Mouse (Mus musculus) heart, postnatal 25 days (tissue): Measurements from ENCODE around the gene Mfsd6. TPM values are rescaled to one million over a fixed set of nuclear protein-coding genes. Genes with fewer than 3 reads are reported as not detected.

ENCODE experiments used
- DNase-seq: peaks from one replicate; pipeline ENCODE4 v3.0.0; 2022; ENCODE audit warnings: low spot score
- intact Hi-C: fragments of 180-260 bp; cut with DNase I; formaldehyde crosslinking; loops from one replicate; pipeline ENCODE4 v1.15.1; 2025
- total RNA-seq, 2 experiments: library from RNA; stranded (reverse); gene quantifications; 2 replicates each; pipeline ENCODE4 v1.2.3; 2021

The Mfsd6 gene
- total RNA-seq, 2 experiments from 2014 or later, result 15.1 to 19.1 TPM

DNA sequence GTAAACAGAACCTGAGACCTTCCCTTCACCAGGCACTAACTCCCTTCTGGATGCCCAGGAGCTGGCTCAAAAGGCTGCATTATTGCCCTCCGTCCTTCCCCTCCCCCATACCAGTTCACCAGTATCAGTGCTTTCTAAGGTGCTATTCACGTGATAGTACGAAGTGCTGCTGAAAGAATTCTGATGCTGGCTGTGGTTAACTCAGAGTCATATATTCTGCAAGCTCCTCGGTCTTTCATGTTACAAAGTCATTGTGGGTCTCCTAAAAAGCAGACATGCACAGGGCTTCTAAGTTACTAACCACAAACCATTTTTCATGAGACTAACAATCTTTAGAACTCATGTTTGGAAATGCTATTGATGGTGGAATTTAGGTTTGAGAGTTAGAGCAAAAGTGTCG lies 77.2 kb downstream of the Mfsd6 start:
- DNase-seq, result no peak
- intact Hi-C loops, result no loop called here

DNA sequence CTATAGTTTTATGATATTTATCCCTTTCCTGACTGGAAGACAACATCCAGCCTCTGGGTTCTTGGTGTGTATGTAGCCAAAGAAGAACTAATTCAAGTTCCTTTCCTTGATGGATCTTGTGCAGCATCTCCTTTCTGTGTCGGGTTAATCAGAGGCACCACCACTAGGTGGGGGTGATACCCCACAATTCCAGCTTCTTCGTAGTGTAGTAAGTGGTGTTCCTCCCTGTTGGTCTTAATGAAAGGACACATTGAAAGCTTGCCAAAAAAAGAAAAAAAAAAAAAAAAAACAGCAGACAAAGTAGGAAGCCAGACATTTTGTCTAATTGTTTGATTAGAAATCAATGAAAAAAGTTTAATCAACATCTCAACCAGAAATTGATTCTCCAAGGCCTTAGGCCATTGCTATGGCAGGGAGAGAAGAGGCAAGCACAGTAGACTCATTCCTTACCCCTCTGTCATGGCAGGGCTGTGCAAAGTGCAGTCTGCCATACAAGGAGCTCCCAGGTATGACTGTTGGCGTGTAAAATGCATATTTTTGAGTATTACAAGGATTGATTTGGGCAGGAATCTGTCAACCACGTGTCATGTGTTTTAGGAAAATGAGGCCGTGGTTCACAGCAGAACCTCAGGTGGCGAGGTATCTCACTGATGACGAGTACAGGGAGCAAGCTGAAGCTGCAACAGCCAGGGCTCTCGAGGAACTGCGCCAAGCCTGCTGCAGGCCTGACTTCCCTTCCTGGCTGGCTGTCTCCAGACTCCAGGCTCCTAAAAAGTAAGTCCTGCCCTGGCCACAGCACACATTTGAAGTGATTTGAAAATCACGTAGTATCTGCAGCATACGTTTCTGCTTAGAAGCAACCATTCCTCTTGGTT lies 78.9 kb downstream of the Mfsd6 start:
- intact Hi-C loops, result loop anchor here (1.0 to 5.0 kb wide), 4 partner anchors 79 to 309 kb away; partner anchors contain the start of genes Hibch and Mfsd6
- DNase-seq, result peak; percentile 47

DNA sequence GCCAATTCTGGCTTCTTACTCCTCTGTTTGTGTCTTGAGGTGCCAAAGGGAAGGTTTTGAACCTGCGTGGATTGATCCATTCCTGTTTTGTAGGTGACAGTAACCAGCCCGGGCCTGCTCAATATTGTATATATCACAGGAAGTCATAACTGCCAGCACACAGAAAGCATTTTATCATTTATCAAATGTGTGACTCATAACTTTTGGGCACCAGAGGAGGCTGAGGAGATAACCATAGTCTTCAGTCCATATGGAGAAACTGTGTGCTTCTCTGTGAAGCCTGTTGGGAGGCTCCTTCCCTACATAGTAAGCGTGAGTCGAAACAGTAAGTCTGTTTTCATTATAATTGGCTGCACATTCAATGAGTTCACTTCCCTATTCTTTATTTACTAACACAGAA lies 86.5 kb downstream of the Mfsd6 start:
- intact Hi-C loops, result no loop called here
- DNase-seq, result no peak

DNA sequence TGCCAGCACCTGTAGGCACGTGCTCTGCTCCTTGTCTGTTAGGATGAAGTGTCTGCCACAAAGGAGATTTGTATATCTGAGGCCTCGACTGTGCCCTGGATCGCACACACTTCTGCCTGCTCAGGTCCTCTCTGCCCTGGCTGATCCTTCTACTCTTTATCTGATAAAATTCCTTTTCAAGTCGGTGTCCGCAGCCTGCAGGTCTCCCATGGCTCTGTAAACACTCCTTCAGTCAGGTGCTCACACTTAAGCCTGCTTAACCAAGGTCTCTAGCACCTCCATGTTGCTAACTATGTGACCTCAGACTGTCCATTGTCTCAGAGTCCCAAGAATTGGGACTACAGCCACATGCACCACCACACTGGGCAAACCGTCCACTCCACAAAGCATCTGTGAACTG lies 87.0 kb downstream of the Mfsd6 start:
- intact Hi-C loops, result no loop called here
- no peak for DNase-seq

DNA sequence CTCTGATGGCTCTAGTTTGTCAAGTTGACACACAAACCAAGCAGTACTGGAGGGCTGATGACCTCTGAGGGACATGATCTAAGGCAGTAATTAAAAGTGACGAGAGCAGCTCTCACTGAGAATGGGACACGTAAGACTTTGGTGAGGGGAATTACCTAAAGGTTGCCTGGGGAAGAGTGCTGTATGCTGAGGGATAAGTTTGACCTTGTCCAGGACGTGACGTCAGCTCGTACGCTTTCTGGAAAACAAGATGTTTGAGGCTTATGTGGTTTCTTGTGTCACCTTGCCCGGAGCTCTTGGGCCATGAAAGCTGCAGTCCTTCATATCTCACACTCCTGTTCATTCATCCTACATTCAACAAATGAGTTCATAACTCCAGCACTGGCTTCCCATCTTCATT lies 88.2 kb downstream of the Mfsd6 start:
- intact Hi-C loops, result no loop called here
- DNase-seq, result no peak

DNA sequence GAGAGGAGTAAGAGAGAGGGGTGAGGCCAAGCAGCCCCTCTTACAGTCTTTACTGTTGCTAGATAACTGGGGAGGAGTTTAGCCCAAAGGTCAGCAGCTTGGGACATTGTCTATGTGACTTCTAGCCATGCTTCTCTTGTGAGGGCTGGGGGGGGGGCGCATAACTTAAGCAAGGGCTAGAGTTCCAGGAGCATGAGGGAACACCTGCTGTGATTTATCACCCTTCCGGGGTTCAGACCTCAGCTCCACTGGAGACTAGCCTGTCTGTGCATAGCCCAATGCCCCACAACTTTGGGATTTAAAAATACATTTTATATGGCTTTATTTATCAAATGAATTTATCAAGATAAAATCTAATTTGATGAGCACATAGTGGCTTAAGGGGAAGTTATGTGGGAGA lies 89.2 kb downstream of the Mfsd6 start:
- DNase-seq, result no peak
- intact Hi-C loops, result no loop called here

DNA sequence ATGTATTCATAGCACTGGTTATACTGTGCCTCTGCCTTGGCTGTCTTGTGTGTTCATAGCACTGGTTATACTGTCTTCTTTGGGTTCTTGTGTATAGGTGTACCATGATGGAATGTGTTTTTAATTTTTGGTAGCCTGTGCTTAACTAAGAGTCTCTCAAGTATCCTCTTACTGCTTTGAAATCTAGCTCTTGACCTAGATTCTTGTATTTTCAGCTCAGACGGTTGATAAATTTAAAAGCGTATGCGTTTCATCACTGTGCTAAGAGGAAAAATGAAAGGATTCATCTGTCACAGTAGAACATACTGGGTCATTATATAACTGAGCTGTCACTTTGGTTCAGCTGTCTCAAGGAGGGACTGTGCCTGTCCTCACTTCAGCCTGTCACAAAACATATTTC lies 91.3 kb downstream of the Mfsd6 start:
- intact Hi-C loops, result no loop called here

DNA sequence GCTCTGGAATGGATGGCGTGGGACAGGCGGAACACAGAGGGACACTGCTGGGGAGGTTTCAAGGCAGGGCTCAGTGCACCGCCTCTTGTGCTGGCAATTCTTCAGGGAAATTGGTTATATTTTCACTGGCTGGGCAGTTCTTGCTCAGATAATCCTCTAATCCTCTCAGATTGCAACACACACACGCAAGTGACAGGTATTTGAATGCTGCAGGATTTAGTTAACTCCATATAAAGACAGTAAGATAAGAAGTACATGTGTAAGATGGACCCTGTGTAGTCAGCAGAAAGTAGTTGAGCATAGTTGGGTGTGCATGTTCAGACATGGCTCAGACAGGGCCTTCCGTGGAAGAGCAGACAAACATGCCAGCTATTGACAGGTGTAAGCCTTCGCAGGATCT lies 93.0 kb downstream of the Mfsd6 start:
- DNase-seq, result no peak
- intact Hi-C loops, result loop anchor here (5.0 kb wide), 2 partner anchors 137 to 183 kb away; partner anchors contain the start of gene Inpp1

More for the DNA sequence above, 91.3 kb downstream of the Mfsd6 start:
- DNase-seq, result no peak

DNA sequence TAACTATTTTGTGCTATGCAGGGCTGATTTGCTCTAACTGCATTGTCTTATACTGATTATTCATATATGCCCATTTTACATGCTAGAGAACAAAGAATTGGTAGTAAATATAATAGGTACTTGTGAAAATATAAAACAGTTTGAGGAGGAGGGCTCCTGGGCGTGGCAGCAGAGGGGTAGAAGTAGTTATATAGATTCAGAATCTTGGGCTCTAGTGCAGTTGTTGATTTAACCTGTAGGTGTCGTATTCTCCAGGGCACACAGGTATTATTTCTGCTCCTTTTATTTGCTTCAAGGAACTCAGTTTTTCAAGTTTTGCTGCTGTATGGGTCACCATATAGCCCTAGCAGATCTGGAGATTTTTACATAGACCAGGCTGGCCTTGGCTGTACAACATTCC lies 95.7 kb downstream of the Mfsd6 start:
- intact Hi-C loops, result loop anchor here (2.0 to 5.0 kb wide), 3 partner anchors 134 to 329 kb away; partner anchors contain the start of gene Inpp1

DNA sequence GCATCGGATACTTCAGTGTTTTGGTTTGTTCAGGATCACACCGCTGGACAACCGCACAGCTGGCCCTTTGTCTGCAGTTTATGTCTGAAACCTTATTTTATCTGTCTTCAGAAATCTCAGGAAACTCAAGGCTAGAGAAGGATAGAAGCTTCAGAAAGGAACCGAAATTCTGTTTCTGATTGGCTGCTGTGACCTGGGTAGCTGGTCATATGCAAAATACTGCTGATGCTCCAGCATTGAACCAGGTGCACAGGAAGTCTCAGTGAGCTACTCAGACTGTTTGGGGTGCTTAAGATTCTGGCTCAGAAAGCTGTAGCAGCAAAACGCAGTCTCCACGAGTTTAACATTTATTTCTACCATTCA lies 96.3 kb downstream of the Mfsd6 start:
- no peak for DNase-seq
- intact Hi-C loops, result loop anchor here (2.0 to 5.0 kb wide), 3 partner anchors 134 to 328 kb away; partner anchors contain the start of gene Inpp1

More for the DNA sequence above, 95.7 kb downstream of the Mfsd6 start:
- no peak for DNase-seq

DNA sequence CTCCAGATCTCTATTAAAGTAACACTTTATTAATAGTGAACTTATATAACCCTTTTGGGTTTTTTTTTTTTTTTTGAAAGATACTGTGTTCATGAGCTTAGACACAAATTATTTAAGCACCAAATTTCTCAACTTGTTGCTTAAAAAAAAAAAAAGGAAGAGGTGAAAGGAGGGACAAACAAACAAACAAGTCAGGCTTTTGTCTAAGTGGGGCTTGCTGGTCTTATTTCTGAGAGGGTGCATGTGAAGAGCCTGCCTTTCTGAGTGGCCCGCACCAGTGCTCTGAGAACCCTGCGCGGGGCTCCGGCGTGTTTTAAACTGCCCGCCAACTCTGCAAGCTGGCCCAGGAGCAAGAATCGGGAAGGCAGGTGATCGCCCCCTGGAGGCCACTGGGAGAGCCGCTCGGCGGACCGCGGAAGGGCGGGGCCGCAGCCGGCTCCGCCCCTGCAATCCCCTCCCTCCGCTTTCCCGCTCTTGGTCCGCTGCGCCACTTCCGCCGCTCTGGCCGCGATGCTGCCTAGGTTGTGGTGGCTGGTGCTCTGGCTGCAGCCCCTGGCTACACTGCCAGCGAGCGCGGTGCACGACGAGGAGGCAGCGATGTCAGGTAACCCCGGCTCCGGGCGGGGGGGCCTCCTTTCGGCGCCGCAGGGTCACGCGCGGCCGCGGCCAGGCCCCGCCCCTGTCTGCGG lies 96.9 kb downstream of the Mfsd6 start, which contains the start of gene Nemp2:
Gene Nemp2 (plus strand): TSS at position 456 of the 689 bp plus-strand sequence.
- intact Hi-C loops, result loop anchor here (2.0 to 5.0 kb wide), 3 partner anchors 133 to 328 kb away; partner anchors contain the start of gene Inpp1
- DNase-seq, result peak; percentile 80

DNA sequence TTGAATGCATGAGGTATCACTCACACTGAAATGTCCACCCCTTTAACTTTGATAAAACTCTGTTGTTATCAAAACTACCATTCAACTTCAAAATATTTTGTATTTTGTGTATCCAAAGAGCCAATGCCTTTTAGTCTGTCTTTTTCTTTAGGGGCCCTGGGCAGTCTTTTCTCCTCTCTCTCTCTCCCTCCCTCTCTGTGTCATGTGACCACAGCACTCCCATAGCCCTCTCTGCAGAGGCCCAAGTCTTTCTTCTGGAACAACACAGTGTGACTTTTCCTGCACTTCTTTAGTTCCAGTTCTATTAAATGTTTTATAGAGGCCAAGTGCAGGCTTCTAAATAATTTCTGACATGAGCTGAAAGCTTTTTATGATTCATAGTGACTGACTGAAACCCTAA lies 106.8 kb downstream of the Mfsd6 start:
- intact Hi-C loops, result no loop called here
- DNase-seq, result no peak

DNA sequence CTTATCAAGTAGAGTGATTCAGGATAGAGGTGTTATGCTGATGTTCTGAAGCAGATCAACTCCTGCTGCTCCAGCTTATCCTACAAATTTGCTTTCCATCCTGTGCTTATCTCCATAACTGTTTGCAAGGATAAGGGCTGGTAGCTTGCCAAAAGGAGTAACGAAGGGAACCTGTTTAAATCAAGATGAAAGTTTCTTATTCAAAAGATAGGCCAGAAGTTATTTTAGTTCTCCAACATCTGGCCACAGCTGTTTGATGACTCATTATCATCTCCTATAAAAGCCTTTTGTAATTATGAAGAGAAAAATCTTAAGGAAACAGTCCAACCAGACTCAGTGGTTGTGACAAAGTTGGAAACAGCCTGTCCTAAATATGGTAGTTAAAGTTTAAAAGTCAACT lies 109.0 kb downstream of the Mfsd6 start:
- intact Hi-C loops, result no loop called here
- no peak for DNase-seq

DNA sequence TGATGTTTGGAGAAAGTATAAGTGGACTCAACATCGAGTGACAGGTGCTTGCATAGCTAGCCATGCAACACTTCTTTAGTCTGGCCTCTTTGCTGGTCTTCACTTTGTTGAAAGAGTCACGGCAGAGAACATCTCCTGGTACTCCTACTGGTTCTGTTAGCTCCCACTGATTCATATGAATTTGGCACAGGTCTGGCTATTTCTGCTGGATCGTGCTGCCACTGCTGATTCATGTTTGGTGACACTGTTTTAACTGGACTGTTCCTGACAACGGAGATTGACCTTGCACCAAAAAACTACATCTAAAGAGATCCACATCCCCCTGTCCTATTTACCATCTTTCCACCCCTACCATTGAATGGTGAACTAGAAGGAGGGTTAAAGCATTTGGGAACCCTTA lies 118.8 kb downstream of the Mfsd6 start:
- DNase-seq, result no peak
- intact Hi-C loops, result loop anchor here (10.0 kb wide), 1 partner anchor 94 kb away; no protein-coding TSS in a partner anchor

DNA sequence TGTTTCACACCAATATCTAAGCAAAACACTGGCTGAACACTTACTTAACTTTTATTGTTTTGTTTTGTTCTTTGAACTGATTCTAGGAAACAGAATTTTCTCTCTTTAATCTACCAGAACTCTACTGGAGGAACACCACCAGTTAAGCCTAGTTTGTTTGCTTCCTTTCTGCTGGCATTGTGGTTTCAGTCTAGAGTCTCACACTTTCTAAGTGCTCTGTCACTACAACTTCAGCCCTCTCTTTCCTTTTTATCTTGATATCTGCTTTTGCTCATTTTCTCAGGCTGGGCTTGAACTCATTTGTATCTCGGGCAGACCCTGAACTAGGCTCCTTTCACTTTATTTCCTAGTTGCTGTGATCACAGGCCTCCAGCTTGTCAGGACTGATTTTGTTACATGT lies 119.6 kb downstream of the Mfsd6 start:
- intact Hi-C loops, result loop anchor here (10.0 kb wide), 1 partner anchor 93 kb away; no protein-coding TSS in a partner anchor
- no peak for DNase-seq

Other genes with a start within 250 kb of the Mfsd6 start
- gene Nab1, start 226.8 kb downstream of the Mfsd6 start, total RNA-seq, result 10 to 100 TPM; 21.7 to 24.1 TPM
- gene Nemp2, start 96.8 kb downstream of the Mfsd6 start, total RNA-seq, result 1 to 10 TPM in 1 of 2 experiments, under 1 TPM in 1; 0.92 to 1.2 TPM
- gene Inpp1, start 90.2 kb upstream of the Mfsd6 start, total RNA-seq, result 10 to 100 TPM; 15.6 to 17.9 TPM
- gene Hibch, start 117.5 kb upstream of the Mfsd6 start, total RNA-seq, result 10 to 100 TPM; 78.7 to 87.6 TPM